Mouse (Mus musculus) ES-Bruce4 (cell line): Measurements from ENCODE around the gene Ptprg. TPM values are rescaled to one million over a fixed set of nuclear protein-coding genes. Genes with fewer than 3 reads are reported as not detected.

Experiments
- H3K27ac ChIP-seq: 2 replicates; pipeline ENCODE4 v1.5.1; 2012; ENCODE audit warnings: low read length, inconsistent platforms; ENCODE audit not compliant: insufficient read depth
- H3K27me3 ChIP-seq: 2 replicates; pipeline ENCODE4 v1.6.1; 2012; ENCODE audit warnings: mild to moderate bottlenecking, low read length, inconsistent platforms; ENCODE audit not compliant: control insufficient read depth, poor library complexity, insufficient read depth, severe bottlenecking
- H3K36me3 ChIP-seq: 2 replicates; pipeline ENCODE4 v1.6.1; 2012; ENCODE audit warnings: inconsistent platforms, mild to moderate bottlenecking, low read length, moderate library complexity; ENCODE audit not compliant: control insufficient read depth, poor library complexity, insufficient read depth, severe bottlenecking
- H3K4me1 ChIP-seq: one replicate; pipeline ENCODE4 v1.8.1; 2011; ENCODE audit warnings: low read length; ENCODE audit not compliant: control insufficient read depth, insufficient read depth
- H3K4me3 ChIP-seq: 2 replicates; pipeline ENCODE4 v1.5.1; 2011; ENCODE audit warnings: low read depth, mild to moderate bottlenecking, low read length
- H3K9ac ChIP-seq: 2 replicates; pipeline ENCODE4 v1.6.1; 2012; ENCODE audit warnings: low read depth, mild to moderate bottlenecking, inconsistent platforms; ENCODE audit not compliant: poor library complexity, severe bottlenecking
- H3K9me3 ChIP-seq: replicated peaks from 2 replicates; pipeline ENCODE4 v1.6.1; 2012; ENCODE audit warnings: mild to moderate bottlenecking, low read length, inconsistent platforms; ENCODE audit not compliant: control insufficient read depth, poor library complexity, insufficient read depth, severe bottlenecking
- CTCF ChIP-seq: IDR thresholded peaks from one replicate; pipeline ENCODE4 v1.8.1; 2011; ENCODE audit warnings: low read depth, low read length
- EP300 ChIP-seq: IDR thresholded peaks from 2 replicates; pipeline ENCODE4 v1.6.1; 2011; ENCODE audit warnings: low read depth, low read length; ENCODE audit not compliant: insufficient read depth
- POLR2A ChIP-seq: IDR thresholded peaks from one replicate; pipeline ENCODE4 v1.8.1; 2011; ENCODE audit warnings: low read length; ENCODE audit not compliant: insufficient read depth
- polyA plus RNA-seq: library from polyadenylated mRNA; stranded (reverse); fragments of >200 nt; gene quantifications from 2 replicates; pipeline ENCODE4 v1.2.4, GENCODE M21; 2011; ENCODE audit warnings: low read depth; ENCODE audit not compliant: missing spikeins, insufficient read depth, insufficient read length

The Ptprg gene
- polyA plus RNA-seq, 1 experiment: 27.4 TPM

DNA sequence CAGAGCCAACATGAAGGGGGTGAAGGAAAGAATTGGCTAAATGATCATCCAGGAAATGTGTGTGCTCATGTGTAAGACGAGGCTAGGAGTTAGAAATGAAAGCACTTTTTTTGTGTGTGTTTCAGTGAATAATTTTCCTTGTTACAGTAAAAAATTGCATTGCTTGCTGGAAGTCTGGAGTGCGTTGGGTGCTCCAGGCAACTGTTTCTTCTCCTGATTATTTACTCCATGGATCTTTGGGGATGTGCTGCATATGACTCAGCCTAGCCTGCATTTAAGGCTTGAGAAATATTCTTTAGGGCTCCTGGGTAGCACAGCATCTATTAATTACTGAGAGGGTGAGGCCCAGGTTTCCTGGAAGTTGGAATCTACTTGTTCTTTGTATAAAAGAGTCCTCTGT lies 435.6 kb downstream of the Ptprg start:
- Histone ChIP-seq H3K9ac (no peak overlapping the region), H3K9me3 (no peaks in the 10 kb centered on the region), H3K36me3 (no peaks in the 10 kb centered on the region), H3K4me1 (no peaks in the 10 kb centered on the region), H3K4me3 (no peak overlapping the region), H3K27ac (no peak overlapping the region), H3K27me3 (no peaks in the 10 kb centered on the region)
- TF ChIP-seq CTCF: no peak

DNA sequence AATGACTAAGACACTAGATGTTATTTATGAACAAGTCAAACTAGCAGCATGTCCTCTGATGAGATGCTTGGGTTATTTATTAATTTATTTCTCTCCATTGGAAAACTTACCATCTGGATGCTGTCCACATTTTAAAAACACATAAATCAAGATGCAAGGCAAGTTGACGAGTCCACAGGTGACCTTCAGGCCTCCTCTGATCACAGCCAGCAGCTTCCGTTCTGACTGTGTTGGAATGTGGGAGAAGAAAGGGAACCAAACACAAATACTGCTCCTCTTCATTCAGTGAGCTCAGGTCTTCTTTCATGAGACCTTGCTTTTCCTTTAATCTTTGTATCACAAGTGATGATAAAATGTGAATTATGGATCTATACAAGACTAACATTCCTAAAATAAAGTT lies 437.8 kb downstream of the Ptprg start:
- no peaks in the 10 kb centered on the region for H3K27me3 ChIP-seq
- H3K36me3 ChIP-seq: no peaks in the 10 kb centered on the region
- no peaks in the 10 kb centered on the region for H3K9me3 ChIP-seq
- no peak overlapping the region for H3K27ac ChIP-seq
- H3K9ac ChIP-seq: no peak overlapping the region
- no peaks in the 10 kb centered on the region for H3K4me1 ChIP-seq
- TF ChIP-seq POLR2A: no peak
- H3K4me3 ChIP-seq: no peak overlapping the region

DNA sequence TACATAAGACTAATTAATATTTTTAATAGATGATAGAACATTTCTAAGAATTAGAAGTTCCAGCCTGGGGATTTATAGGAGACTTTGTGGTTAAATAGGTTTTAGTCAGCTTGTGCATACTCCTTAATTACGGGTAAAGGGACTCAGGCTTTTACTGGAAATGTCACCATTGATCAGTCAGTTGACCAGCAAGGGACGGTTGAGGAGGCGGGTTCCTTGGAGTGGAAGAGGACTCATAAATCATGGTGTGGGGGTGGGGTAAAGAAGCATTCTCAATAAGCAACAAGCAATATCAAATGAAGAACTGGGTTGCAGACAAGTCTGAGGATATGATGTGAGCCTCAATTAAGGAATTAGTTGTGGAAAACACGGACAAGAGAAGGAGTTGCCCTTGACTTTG lies 438.8 kb downstream of the Ptprg start:
- no peak for TF ChIP-seq POLR2A
- no peak for TF ChIP-seq CTCF
- no peak for TF ChIP-seq EP300
- no peak overlapping the region for H3K4me3 ChIP-seq
- no peak overlapping the region for H3K27ac ChIP-seq
- H3K4me1 ChIP-seq: no peaks in the 10 kb centered on the region
- no peaks in the 10 kb centered on the region for H3K36me3 ChIP-seq
- no peaks in the 10 kb centered on the region for H3K27me3 ChIP-seq
- H3K9ac ChIP-seq: no peak overlapping the region
- no peaks in the 10 kb centered on the region for H3K9me3 ChIP-seq

DNA sequence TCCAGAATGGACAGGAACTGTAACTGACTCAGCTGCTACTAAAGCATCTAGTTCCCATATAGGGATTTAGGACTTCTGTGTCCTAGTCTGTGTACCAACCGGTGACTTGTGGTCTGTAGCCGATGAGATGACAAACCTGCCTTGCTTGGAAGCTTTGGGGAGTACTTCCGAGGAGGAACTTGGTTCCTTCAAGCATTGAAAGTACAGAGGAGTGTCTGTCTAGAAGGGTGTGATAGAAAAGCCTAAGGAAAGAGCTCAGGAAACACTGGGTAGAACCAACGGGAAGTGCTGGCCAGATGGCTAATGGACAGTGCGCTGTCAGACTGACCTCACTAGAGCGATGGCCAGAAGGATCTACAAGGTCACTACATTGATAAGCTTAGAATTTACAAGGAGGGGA lies 439.2 kb downstream of the Ptprg start:
- Histone ChIP-seq H3K4me1 (no peaks in the 10 kb centered on the region), H3K9me3 (no peaks in the 10 kb centered on the region), H3K9ac (no peak overlapping the region), H3K36me3 (no peaks in the 10 kb centered on the region), H3K4me3 (no peak overlapping the region), H3K27ac (no peak overlapping the region), H3K27me3 (no peaks in the 10 kb centered on the region)
- no peak for TF ChIP-seq POLR2A

DNA sequence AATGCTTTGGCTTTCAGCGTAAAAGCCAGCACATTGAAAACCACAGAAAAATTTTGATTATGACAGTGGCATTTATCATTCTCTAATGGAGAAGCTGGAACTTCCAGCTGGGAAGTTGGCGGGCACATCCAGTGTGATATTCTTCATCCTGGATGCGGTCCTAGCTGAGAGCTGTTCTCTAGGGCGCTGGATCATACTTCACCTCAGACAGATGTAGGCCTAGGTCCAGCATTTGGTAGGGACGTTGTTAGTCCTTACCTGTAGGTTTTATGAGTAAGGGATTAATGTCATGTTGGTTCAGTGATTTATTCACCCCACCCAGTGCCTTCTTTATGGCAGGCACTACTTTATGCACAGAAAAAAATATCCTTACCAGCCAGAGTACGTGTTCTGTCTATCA lies 444.2 kb downstream of the Ptprg start:
- Histone ChIP-seq H3K27ac (no peak overlapping the region), H3K9me3 (no peaks in the 10 kb centered on the region), H3K4me1 (no peaks in the 10 kb centered on the region), H3K9ac (no peak overlapping the region), H3K4me3 (no peak overlapping the region), H3K27me3 (no peaks in the 10 kb centered on the region), H3K36me3 (no peaks in the 10 kb centered on the region)
- no peak for TF ChIP-seq POLR2A
- no peak for TF ChIP-seq EP300
- TF ChIP-seq CTCF: no peak

DNA sequence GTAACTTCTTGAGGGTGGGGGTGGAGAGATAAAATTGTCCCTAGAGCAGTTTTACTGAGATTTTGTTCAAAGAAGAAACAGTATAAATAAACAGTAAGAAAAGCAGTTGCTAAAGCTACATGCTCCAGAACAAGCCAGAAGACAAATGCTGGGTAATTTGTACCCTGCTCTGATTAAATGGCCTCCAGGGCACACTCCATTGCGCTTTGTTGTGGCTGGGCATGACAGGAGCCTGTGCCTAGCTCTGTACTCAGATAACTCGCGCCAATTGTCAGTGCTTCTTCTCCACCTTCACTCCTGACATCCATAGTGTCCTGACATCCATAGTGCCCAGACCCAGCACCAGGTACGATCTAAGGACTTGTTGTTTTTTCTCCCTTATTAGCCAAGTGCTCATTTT lies 445.1 kb downstream of the Ptprg start:
- Histone ChIP-seq H3K27me3 (no peaks in the 10 kb centered on the region), H3K9ac (no peak overlapping the region), H3K4me3 (no peak overlapping the region), H3K9me3 (no peaks in the 10 kb centered on the region), H3K36me3 (no peaks in the 10 kb centered on the region), H3K27ac (no peak overlapping the region), H3K4me1 (no peaks in the 10 kb centered on the region)
- TF ChIP-seq POLR2A (no peak), EP300 (no peak), CTCF (no peak)

DNA sequence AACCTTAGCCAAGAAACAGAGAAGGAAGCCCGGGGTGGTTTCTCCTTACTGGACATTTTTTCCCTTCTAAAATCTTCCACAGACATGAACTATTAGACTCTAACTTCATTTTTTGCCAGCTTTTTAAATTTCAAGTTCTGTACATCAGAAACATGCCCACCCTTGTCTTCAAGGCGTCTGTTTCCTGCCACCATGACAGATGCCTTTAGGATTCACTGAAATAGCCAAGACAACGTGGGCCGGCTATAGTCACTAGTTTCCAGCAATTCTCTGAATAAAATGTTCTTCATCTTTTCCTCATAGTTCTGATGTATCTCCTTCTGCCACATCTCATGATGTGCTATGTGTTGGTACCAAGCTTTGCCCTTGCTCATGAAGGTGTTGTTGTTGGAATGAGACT lies 450.7 kb downstream of the Ptprg start:
- Histone ChIP-seq H3K9ac (no peak overlapping the region), H3K4me3 (no peak overlapping the region), H3K27ac (no peak overlapping the region), H3K9me3 (no peaks in the 10 kb centered on the region), H3K4me1 (no peaks in the 10 kb centered on the region), H3K27me3 (no peaks in the 10 kb centered on the region), H3K36me3 (no peaks in the 10 kb centered on the region)
- no peak for TF ChIP-seq POLR2A
- TF ChIP-seq CTCF: no peak
- no peak for TF ChIP-seq EP300
